Mouse (Mus musculus): ENCODE data around the gene Zfp418. TPM values are rescaled to one million over a fixed set of nuclear protein-coding genes. Genes with fewer than 3 reads are reported as not detected.

The Zfp418 gene
- 0.84 and 0.87 TPM in 2 replicates for polyA plus RNA-seq (2015; fragmentation: Nextera tagmentation; extraction: Ambion mirVana)

DNA sequence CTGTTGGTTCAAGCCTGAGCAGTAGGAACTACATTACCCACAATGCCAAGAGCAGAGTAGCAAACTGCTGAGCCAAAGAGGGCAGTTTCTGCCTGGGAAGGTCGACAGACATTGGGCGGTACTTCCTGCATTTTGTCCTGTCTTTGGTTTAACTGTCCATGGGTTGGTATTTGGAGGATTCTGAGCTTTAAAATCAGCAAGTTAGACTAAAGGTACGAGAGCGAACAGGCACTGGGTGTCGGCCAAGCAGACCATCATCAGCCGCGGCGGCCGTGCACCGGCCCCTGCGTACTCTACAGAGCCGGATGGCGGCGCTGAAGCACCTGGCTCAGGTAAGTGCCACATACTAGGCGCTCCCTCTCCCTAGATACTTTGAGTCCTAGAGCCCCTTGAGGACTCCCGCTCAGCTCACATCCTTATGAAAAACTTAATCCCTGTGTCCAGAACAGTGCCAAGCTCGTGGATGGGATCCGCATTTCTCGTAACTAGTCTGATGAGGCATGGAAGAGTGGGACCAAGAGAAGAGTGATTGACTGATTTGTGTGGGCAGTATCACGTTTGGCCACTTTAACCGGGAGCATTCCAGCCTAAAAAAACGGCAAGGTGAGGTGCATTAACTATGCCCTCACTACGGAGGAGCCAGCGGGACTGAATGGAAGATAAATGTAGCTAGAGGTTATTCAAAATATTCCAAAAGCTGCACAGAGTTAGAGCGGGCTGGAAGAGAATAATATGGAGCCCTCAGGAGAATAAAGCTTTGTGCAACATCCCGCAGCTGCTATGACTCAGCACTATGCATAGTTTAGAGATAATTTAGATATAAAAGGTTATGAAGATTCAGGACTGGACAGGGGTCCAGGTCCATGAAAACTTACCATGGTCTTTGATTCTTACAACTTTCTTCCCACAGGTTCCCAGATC, at the start of gene Zfp418:
Gene Zfp418 (plus strand): TSS at position 104 of the 921 bp plus-strand sequence.

GRCm38 (mm10) chr7:7136379-7136866, 34.7 kb upstream of the Zfp418 start, which contains the start of gene Zfp773:
Gene Zfp773 (minus strand): TSS chr7:7136755.

DNA sequence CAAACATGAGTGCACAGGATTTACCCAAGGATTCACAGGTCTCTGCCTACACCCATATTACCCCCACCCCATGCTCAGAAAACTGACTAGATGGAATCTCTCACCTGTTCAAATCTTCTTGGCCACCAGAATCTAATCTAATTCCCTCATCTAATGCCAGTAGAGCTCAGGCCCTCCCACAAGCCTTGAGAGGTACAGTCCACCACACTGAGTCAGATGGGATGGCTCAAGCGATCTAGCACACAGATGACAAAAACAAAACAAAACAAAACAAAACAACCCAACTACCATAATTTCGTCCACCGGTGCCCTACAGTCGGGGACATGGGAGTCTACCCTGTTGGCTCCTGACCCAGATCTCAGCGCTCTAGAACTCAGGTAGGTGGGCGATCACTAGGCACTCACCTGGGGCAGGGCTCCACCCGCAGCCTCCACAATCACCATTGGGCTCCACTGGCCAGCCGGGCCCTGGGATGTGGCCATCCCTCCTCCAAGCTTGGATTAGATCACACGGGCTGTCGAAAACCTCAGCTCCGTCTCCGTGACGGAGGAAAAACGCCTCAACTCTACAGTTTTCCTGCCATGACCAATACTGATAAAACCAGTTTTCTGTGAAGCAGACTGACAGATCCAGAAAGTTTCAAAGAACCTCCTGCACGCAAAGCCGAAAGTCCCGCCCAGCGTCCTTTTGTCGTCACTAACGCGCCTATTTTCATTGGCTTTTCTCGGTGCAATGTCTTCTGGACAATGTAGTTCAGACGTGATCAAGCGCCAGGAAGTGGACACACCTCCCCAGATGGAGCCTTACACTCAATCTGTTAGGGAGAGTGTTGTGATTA, 38.4 kb downstream of the Zfp418 start, which contains the start of gene Zfp772:
Gene Zfp772 (minus strand): TSS at position 686 of the 839 bp plus-strand sequence.

Other genes starting within 250 kb of the Zfp418 start
- not detected in 2 replicates for gene Aurkc, start 176.0 kb upstream of the Zfp418 start, polyA plus RNA-seq (2015; fragmentation: Nextera tagmentation; extraction: Ambion mirVana)
- 6.0 and 7.3 TPM in 2 replicates for gene Zfp954, start 49.8 kb upstream of the Zfp418 start, polyA plus RNA-seq (2015; fragmentation: Nextera tagmentation; extraction: Ambion mirVana)
- gene Zfp773, start 34.6 kb upstream of the Zfp418 start, polyA plus RNA-seq (2015; fragmentation: Nextera tagmentation; extraction: Ambion mirVana) = 0.37 and 0.50 TPM in 2 replicates
- 4.9 and 6.0 TPM in 2 replicates for gene Zfp772, start 38.7 kb downstream of the Zfp418 start, polyA plus RNA-seq (2015; fragmentation: Nextera tagmentation; extraction: Ambion mirVana)
- gene Vmn2r29, start 76.0 kb downstream of the Zfp418 start, polyA plus RNA-seq (2015; fragmentation: Nextera tagmentation; extraction: Ambion mirVana) = not detected in 2 replicates
- gene Gm45844, start 107.0 kb downstream of the Zfp418 start, polyA plus RNA-seq (2015; fragmentation: Nextera tagmentation; extraction: Ambion mirVana) = 1.7 and 2.4 TPM in 2 replicates
- 35.1 and 35.6 TPM in 2 replicates for gene Clcn4, start 129.5 kb downstream of the Zfp418 start, polyA plus RNA-seq (2015; fragmentation: Nextera tagmentation; extraction: Ambion mirVana)
- gene Vmn2r30, start 166.3 kb downstream of the Zfp418 start, polyA plus RNA-seq (2015; fragmentation: Nextera tagmentation; extraction: Ambion mirVana) = not detected in 2 replicates
- gene Gm45783, start 203.2 kb downstream of the Zfp418 start, polyA plus RNA-seq (2015; fragmentation: Nextera tagmentation; extraction: Ambion mirVana) = not detected in 2 replicates
- not detected in 2 replicates for gene Vmn2r31, start 228.4 kb downstream of the Zfp418 start, polyA plus RNA-seq (2015; fragmentation: Nextera tagmentation; extraction: Ambion mirVana)

Data from urinary bladder, postnatal 0 days (tissue).